Mouse (Mus musculus) lung, embryonic 15.5 days (tissue): ENCODE measurements around the gene Zdhhc19. TPM values are rescaled to one million over a fixed set of nuclear protein-coding genes. Genes with fewer than 3 reads are reported as not detected.
A peak's percentile ranks its signal among the peaks of the same experiment; 100 is the strongest.

Experiments used
- ATAC-seq: fragments of 200-750 bp; cut with Nextera tagmentation; 2 replicates; pipeline ENCODE4 v1.8.0; 2017; ENCODE audit warnings: moderate number of reproducible peaks, borderline replicate concordance; ENCODE audit not compliant: low FRiP score, low TSS enrichment; ENCODE audit errors: extremely low read depth
- H3K27ac ChIP-seq: fragments of 300-500 bp; sonication (generic); 2 replicates; pipeline ENCODE4 v1.5.1; 2015; ENCODE audit warnings: moderate library complexity, mild to moderate bottlenecking, inconsistent platforms
- H3K27me3 ChIP-seq: fragments of 300-500 bp; sonication (generic); 2 replicates; pipeline ENCODE4 v1.6.1; 2015; ENCODE audit warnings: inconsistent platforms
- H3K36me3 ChIP-seq: fragments of 300-500 bp; sonication (generic); 2 replicates; pipeline ENCODE4 v1.6.1; 2015; ENCODE audit warnings: inconsistent platforms
- H3K4me1 ChIP-seq: fragments of 300-500 bp; sonication (generic); 2 replicates; pipeline ENCODE4 v1.6.1; 2015; ENCODE audit warnings: inconsistent platforms
- H3K4me2 ChIP-seq: fragments of 300-500 bp; sonication (generic); 2 replicates; pipeline ENCODE4 v1.6.1; 2015; ENCODE audit warnings: inconsistent platforms, mild to moderate bottlenecking, moderate library complexity
- H3K4me3 ChIP-seq: fragments of 300-500 bp; sonication (generic); 2 replicates; pipeline ENCODE4 v1.5.1; 2015; ENCODE audit warnings: mild to moderate bottlenecking, inconsistent platforms
- H3K9ac ChIP-seq: fragments of 300-500 bp; sonication (generic); 2 replicates; pipeline ENCODE4 v1.6.1; 2015; ENCODE audit warnings: inconsistent platforms
- H3K9me3 ChIP-seq: fragments of 300-500 bp; sonication (generic); 2 replicates; pipeline ENCODE4 v1.6.1; 2016; ENCODE audit warnings: inconsistent platforms
- WGBS: fragments of 180-500 bp; shearing (Covaris S2); methylation state at CpG from one replicate; pipeline ENCODE4 v1.1.7; 2015; 5-methylcytosine and 5-hydroxymethylcytosine counted together
- polyA plus RNA-seq: library from polyadenylated mRNA; unstranded; fragments of >200 nt; fragmentation: Nextera tagmentation; extraction: Ambion mirVana; gene quantifications from 2 replicates; pipeline ENCODE4 v1.2.1, GENCODE M21; 2015

Zdhhc19 gene
- polyA plus RNA-seq, 1 experiment from 2014 or later, result not detected

DNA sequence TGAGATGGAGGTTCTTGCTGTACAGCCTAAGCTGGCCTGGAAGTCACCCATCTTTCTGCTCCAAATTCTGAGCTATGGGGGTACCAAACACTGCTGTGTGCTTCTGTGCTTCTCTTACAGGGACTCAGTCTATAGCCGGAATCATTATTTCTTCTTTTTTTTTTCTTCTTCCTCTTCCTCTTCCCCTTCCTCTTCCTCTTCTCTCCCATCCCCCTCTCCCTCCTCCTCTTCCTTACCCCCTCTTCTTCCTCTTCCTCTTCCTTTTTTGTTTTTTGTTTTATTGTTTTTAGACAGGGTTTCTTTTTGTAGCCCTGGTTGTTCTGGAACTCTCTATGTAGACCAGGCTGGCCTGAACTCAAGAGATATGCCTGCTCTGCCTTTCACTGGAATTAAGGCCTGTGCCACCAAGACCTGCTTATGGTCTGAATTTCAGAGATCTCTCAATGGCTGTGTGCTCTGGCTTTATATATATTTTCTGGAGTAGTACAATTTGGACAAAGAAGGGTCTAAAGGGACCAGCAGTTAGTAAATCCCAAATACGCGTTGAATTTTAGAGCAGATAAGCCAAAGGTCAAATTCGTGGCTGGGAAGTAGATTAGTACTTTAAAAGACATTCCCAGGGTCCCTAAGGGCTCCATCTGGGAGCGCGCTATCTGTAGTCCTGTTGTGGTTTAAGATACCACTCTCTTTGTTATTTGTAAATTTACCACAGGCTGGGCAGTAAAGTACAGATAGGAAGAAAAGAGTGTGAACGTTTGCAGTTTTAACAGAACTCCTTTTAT, 111.7 kb downstream of the Zdhhc19 start:
- Histone ChIP-seq H3K27me3 (no peaks in the 10 kb centered on the region), H3K9me3 (no peaks in the 10 kb centered on the region), H3K4me2 (peak overlapping the region; percentile 90), H3K4me3 (no peak overlapping the region), H3K9ac (no peak overlapping the region), H3K27ac (peak overlapping the region; percentile 58), H3K4me1 (peaks cover 10% of the 10 kb centered on the region; the same call in 1 of the 2 replicates), H3K36me3 (no peaks in the 10 kb centered on the region)
- 53% methylated on average over 7 of the region's 7 CpGs for WGBS
- no peak for ATAC-seq

DNA sequence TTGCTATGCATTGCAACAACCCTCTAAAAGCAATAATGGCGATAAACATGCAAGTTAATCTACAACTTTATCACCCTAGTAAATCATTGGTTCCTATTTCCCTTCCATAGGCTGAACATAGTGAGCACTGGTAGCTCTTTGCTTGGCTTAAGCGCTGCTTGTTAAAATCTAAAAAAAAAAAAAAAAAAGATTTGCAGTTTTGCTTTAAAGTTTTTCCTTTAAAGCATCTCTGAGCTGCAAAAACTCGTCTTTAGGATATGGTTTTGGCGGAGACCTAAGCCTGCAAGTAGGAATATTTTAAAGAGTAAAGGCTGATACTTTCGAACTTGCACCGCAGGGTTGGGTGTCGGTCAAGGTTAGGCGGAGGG, 112.3 kb downstream of the Zdhhc19 start:
- no peaks in the 10 kb centered on the region for H3K27me3 ChIP-seq
- H3K9ac ChIP-seq, result peak overlapping the region; percentile 27; the same call in 1 of the 2 replicates
- H3K36me3 ChIP-seq, result no peaks in the 10 kb centered on the region
- no peak for ATAC-seq
- no peaks in the 10 kb centered on the region for H3K9me3 ChIP-seq
- 5% methylated on average over 8 of the region's 8 CpGs for WGBS
- H3K27ac ChIP-seq, result peak overlapping the region; percentile 58
- H3K4me2 ChIP-seq, result peak overlapping the region; percentile 90
- H3K4me1 ChIP-seq, result peaks cover 10% of the 10 kb centered on the region; the same call in 1 of the 2 replicates
- peak overlapping the region; percentile 69 for H3K4me3 ChIP-seq

DNA sequence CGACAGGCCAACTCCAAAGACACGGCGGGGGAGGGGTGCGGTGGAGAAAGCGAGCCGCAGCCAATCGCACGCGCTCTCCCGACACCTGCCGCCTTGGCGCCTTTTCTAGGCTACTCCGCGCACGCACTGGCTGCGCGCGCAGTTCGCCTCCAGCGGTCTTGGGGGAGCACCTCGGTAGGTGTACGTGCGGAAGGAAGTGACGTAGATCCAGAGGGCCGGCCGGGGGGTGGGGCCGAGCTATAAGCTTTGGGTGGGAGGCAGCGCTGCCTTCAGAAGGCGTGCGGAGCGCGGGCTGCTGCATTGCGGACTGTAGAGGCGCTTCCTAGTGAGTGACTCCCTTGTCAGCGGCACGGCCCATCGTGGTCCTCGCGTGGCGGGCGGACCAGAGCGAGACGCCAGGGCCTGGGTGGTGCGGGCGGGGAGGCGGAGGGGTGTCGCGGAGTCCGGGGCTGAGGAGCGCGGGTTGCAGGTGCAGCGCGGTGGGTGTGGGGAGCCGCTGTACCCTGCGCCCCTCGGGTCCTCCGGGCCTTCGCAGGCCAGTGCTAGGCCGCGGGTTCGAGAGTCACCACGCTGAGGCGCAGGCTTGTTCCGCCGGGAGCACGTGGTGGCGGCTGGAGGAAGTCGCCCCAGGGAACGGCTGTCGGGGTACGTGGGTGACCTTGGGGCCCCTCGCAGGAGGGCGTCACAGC, 112.8 kb downstream of the Zdhhc19 start, which contains the start of gene Tfrc:
Gene Tfrc (plus strand): TSS at position 209 of the 689 bp plus-strand sequence.
- peaks cover 10% of the 10 kb centered on the region; the same call in 1 of the 2 replicates for H3K4me1 ChIP-seq
- H3K4me3 ChIP-seq, result peak within 1 kb of the TSS; percentile 69
- no peaks in the 10 kb centered on the region for H3K9me3 ChIP-seq
- peak within 1 kb of the TSS; percentile 90 for H3K4me2 ChIP-seq
- peak within 1 kb of the TSS; percentile 59 for H3K9ac ChIP-seq
- under 1% methylated on average over 73 of the region's 73 CpGs for WGBS
- no peaks in the 10 kb centered on the region for H3K36me3 ChIP-seq
- ATAC-seq, result peak; percentile 98
- peak within 1 kb of the TSS; percentile 82 for H3K27ac ChIP-seq
- no peaks in the 10 kb centered on the region for H3K27me3 ChIP-seq

DNA sequence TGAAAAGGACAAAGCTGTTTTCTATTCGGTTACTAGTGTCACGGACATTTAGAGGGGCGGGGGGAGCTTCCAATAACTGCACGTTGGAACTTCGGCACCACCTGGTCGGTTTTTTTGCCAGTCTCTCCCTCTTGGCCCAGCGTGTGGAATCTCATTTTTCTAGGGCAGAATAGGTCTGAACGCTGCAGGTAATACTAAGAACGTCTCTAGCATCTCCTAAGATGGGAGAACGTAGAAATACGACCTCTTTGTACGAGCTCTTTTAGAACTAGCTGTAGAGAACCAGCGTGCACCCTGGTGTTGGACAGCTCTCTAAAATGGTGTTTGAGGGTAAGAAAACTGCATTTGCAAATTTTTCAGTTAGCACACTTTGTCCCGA, 113.3 kb downstream of the Zdhhc19 start:
- H3K9me3 ChIP-seq, result no peaks in the 10 kb centered on the region
- H3K27me3 ChIP-seq, result no peaks in the 10 kb centered on the region
- peak overlapping the region; percentile 59 for H3K9ac ChIP-seq
- H3K36me3 ChIP-seq, result peaks cover under 1% of the 10 kb centered on the region; the same call in 1 of the 2 replicates
- peak overlapping the region; percentile 90 for H3K4me2 ChIP-seq
- peaks cover 10% of the 10 kb centered on the region; the same call in 1 of the 2 replicates for H3K4me1 ChIP-seq
- WGBS, result under 1% methylated on average over 14 of the region's 14 CpGs
- ATAC-seq, result no peak
- peak overlapping the region; percentile 82 for H3K27ac ChIP-seq
- H3K4me3 ChIP-seq, result peak overlapping the region; percentile 69

DNA sequence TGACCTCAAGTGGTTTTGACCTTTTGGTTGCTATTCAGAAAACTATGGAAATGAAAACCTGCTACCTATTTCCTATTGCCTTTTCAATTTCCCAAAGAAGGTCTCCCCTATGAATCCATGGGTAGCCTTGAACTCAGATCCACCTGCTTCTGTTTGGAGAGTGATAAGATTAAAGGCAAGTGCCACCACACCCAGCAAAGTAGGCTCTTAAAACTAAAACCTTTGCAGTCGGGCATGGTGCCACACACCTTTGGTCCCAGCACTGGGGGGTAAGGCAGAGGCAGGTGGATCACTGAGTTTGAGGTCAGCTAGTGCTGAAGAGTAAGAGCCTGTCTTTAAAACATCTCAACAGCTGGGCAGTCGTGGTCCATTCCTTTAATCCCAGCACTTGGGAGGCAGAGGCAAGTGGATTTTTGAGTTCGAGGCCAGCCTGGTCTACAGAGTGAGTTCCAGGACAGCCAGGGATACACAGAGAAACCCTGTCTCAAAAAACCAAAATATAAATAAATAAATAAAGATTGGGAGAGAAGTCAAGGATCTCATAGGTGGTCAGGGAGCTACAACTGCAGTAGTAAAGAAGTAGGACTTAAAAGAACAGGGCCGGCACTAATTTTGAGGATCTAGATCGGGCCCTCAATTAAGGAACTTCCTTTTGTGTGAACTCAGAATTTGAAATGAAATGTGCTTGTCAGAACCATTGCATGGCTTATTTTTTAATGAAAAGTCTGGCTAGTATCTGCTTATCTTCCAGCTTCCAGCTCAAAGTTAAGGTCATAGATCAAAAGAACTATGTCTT, 114.6 kb downstream of the Zdhhc19 start:
- no peak overlapping the region for H3K27ac ChIP-seq
- H3K9ac ChIP-seq, result peak overlapping the region; percentile 59; the same call in 1 of the 2 replicates
- peaks cover 10% of the 10 kb centered on the region; the same call in 1 of the 2 replicates for H3K4me1 ChIP-seq
- H3K36me3 ChIP-seq, result peaks cover 9% of the 10 kb centered on the region
- H3K9me3 ChIP-seq, result no peaks in the 10 kb centered on the region
- no peaks in the 10 kb centered on the region for H3K27me3 ChIP-seq
- WGBS, result 51% methylated on average over 5 of the region's 5 CpGs
- H3K4me3 ChIP-seq, result peak overlapping the region; percentile 69
- ATAC-seq, result no peak
- H3K4me2 ChIP-seq, result peak overlapping the region; percentile 90

Other genes starting within 250 kb of the Zdhhc19 start
- gene Fbxo45, start 249.1 kb upstream of the Zdhhc19 start, polyA plus RNA-seq, result 16.6 and 17.2 TPM in 2 replicates
- gene Wdr53, start 249.0 kb upstream of the Zdhhc19 start, polyA plus RNA-seq, result 19.5 TPM in 2 replicates
- 0.11 TPM in 1 of 2 replicates, not detected in the other for gene Smco1, start 224.8 kb upstream of the Zdhhc19 start, polyA plus RNA-seq
- gene Rnf168, start 218.8 kb upstream of the Zdhhc19 start, polyA plus RNA-seq, result 35.8 and 36.7 TPM in 2 replicates
- gene Ubxn7, start 164.0 kb upstream of the Zdhhc19 start, polyA plus RNA-seq, result 24.2 TPM in 2 replicates
- gene Tm4sf19, start 95.8 kb upstream of the Zdhhc19 start, polyA plus RNA-seq, result not detected in 2 replicates
- gene Tctex1d2, start 76.6 kb upstream of the Zdhhc19 start, polyA plus RNA-seq, result 23.3 and 25.6 TPM in 2 replicates
- 35.6 and 36.1 TPM in 2 replicates for gene Pcyt1a, start 65.3 kb upstream of the Zdhhc19 start, polyA plus RNA-seq
- 0.08 and 0.39 TPM in 2 replicates for gene Slc51a, start 8.4 kb upstream of the Zdhhc19 start, polyA plus RNA-seq
- 50.5 and 53.8 TPM in 2 replicates for gene Tfrc, start 112.7 kb downstream of the Zdhhc19 start, polyA plus RNA-seq
- 17.2 and 17.6 TPM in 2 replicates for gene Tnk2, start 147.6 kb downstream of the Zdhhc19 start, polyA plus RNA-seq
- gene Muc4, start 239.6 kb downstream of the Zdhhc19 start, polyA plus RNA-seq, result 0.89 and 1.7 TPM in 2 replicates